Mouse (Mus musculus) cerebellum, postnatal 4 days (tissue): Measurements from ENCODE around the gene Atcay.
"Not testable (repeated sequence)": the region's sequence is repeated elsewhere in the genome, so short reads cannot be mapped to it uniquely, and the experiment has no call there.

Experiments used
- DNase-seq, 2 experiments: peaks; one replicate each; pipeline ENCODE4 v3.0.0; 2022; ENCODE audit warnings: low spot score in 2 of 2, mixed read lengths in 1 of 2

The Atcay gene

GRCm38 (mm10) chr10:81242021-81242420 lies 11.4 kb upstream of the Atcay start:
- DNase-seq = no peak

DNA sequence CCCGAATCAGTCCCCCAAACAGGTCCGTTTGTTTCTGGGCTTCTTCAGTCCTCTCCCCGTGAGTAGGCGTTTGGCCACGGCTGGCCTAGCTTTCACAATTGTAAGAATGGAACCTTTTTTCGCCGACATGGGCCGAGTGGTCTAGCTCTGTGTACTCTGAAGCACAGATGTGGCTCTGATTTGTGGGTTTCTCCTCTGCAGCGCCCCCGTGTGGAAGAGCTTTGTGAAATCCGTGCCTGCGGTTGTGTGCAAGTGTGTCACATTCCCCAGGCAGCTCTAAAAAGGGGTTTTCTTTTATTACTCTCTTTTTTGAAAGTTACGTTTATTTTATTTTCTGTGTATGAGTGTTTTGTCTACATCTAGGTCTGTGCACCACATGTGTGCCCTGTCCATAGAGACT lies 10.2 kb upstream of the Atcay start:
- peak in 1 of 2 experiments; percentile 67 for DNase-seq

- DNase-seq = no peak
Measured at GRCm38 (mm10) chr10:81238618-81239017, 8.0 kb upstream of the Atcay start.

- no peak for DNase-seq
Measured at GRCm38 (mm10) chr10:81236471-81237268, 6.0 kb upstream of the Atcay start.

DNA sequence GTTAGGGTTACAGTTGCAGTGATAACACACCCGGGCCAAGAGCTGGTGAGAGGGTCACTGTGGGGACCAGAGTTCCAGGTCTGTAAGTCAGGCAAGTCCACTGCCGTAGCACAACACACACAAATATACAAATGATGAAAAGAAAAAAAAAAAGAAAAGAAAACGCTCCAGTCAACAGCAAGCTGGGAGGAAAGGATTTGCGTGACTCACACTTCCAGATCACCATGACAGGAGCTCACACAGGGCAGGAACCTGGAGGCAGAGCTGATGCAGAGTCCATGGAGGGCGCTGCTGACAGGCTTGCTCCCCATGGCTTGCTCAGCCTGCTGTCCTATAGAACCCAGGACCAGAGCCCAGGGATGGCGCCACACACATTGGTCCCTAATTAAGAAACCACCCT lies 3.6 kb upstream of the Atcay start:
- DNase-seq = no peak

- no peak for DNase-seq
Measured at GRCm38 (mm10) chr10:81233226-81233585, 2.6 kb upstream of the Atcay start.

DNA sequence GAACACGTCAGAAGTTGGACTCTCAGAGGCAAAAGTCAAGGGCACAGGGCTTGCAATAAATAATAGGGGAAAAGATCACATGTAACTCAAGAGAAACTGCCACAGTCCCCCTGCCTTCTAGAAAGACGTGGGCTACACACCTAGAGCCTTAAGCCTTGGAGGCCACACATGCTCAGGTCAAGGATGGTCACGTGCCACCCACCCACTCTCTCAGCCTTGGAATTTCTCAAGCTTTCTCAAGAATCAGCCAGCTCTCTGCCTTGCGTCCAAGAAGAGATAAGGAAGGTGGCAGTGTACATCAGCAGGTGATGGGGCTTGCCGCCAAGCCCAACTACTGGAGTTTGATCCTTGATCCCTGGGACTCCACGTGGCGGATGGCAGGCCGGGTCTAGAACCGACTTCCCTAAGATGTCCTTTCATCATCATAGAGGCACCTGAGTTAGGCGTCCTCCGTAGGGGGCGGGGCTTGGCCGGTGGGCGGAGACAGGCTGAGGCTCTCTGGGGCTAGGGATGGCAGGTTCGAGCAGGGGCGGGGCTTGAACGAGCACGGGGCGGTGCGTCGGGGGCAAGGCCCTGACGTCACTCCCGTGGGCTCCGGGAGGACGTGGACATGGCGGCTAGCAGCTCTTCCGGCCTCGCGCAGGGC lies 2.1 kb upstream of the Atcay start, which contains the start of gene Zfr2:
Gene Zfr2, plus strand, starts transcription at position 576 of the 646 bp plus-strand sequence.
- peak; percentile 82 to 86 for DNase-seq

DNA sequence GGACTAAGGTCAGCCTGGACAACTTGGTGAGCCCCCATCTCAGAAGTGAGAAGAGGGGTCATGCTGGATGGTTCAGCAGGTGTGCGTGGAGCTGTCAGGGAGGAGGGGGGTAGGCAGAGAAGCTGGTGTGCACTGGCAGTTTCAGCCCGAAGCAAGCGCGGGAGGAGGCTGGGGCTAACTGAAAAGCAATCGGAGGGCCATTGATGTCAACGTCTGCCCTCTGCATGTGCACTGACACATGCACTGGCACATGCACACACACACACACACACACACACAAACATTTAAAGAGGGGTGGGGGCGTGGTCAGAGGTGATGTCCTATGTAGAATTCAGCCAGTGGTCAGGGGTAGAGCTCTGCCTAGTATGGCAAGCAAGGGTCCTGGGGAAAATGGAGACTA lies 803 bp upstream of the Atcay start:
- no peak for DNase-seq

- no peak for DNase-seq
Measured at GRCm38 (mm10) chr10:81229735-81230437, 747 bp downstream of the Atcay start.

- not testable (repeated sequence) for DNase-seq
Measured at GRCm38 (mm10) chr10:81223731-81224130, 6.9 kb downstream of the Atcay start.

DNA sequence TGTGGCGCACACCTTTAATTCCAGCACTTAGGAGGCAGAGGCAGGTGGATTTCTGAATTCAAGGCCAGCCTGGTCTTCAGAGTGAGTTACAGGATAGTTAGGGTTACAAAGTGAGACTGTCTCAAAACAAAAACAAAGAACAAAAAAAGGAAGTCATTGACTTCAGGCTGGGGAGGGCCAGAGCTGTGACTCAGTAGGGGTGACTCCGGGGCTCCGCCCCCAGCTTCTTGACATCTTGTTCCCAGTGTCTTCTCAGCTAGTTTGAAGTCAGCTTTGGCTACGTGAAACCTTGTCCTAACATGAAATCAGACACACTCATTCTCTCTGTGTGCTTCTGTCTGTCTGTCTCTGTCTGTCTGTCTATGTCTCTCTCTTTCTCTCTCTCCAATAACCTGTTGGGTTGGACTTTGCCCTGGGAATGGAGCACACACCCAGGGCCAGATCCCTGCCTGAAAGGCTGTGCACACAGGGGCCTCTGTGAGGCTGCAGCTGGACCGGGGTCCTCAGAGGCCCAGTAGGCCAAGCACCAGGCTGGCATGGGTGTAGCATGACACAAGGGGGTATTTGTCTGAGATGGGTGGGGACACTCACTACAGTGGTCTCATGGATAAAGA lies 9.1 kb downstream of the Atcay start:
- no peak for DNase-seq

GRCm38 (mm10) chr10:81217964-81218363 lies 12.7 kb downstream of the Atcay start:
- DNase-seq = peak; percentile 49 to 68

DNA sequence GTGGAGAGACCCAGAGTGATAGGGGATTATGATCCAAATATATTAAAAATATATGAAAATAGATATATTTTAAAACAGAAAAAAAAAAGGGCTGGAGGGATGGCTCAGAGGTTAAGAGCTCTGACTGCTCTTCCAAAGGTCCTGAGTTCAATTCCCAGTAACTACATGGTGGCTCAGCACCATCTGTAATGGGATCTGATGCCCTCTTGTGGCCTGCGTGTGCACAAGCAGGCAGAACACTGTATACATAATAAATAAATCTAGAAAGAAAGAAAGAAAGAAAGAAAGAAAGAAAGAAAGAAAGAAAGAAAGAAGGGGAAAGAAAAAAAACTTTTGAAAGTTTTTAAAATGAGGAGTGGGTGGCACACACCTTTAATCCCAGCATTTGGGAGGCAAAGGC lies 13.4 kb downstream of the Atcay start:
- DNase-seq = not testable (repeated sequence)

DNA sequence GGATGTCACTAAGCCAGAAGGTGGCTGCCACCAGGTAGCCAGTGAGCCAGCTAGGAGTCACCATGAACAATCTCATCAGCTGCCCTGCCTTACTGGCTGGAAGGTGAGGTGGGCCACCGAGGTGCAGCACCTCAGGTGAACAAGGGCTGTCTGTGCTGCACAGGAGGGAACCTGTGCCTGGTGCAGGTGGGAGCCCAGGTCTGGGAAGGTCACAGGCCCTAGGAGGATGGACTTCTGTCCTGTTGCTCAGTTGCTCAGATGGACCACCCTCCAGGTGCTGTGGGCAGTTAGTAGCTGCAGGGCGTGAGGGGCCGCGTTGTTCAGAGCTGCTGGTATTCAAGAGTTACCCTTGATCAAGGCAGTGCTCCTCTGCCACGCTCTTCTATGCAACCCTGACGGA lies 13.8 kb downstream of the Atcay start:
- no peak for DNase-seq

GRCm38 (mm10) chr10:81216260-81216659 lies 14.4 kb downstream of the Atcay start:
- no peak for DNase-seq

GRCm38 (mm10) chr10:81210154-81210553 lies 20.5 kb downstream of the Atcay start:
- no peak for DNase-seq

- no peak for DNase-seq
Measured at GRCm38 (mm10) chr10:81204137-81204536, 26.5 kb downstream of the Atcay start.

DNA sequence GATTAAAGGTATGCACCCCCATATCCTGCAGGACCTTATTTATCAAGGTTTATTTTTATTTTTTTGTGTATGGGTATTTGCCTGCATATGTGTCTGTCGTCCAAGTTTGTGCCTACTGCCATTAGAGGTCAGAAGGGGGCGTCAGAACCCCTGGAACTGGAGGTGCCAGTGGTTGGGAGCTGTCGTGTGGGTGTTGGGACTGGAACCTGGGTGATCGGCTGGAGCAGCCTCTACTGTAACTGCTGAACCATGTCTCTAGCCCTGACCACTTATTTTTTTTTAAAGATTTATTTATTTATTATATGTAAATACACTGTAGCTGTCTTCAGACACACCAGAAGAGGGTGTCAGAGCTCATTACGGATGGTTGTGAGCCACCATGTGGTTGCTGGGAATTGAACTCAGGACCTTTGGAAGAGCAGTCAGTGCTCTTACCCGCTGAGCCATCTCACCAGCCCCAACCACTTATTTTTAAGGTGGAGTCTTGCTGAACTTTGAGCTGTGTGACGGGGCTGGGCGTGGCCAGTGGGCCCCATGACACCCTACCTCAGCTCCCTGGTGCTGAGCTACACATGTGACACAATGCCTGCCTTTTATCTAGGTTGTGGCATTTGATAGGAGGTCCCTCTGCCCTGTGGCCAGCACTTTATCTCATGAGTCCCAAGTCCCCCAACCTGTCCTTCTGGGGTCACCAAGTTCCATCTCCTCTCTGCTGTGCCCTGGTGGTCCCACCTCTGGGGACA lies 27.5 kb downstream of the Atcay start:
- DNase-seq = no peak

DNA sequence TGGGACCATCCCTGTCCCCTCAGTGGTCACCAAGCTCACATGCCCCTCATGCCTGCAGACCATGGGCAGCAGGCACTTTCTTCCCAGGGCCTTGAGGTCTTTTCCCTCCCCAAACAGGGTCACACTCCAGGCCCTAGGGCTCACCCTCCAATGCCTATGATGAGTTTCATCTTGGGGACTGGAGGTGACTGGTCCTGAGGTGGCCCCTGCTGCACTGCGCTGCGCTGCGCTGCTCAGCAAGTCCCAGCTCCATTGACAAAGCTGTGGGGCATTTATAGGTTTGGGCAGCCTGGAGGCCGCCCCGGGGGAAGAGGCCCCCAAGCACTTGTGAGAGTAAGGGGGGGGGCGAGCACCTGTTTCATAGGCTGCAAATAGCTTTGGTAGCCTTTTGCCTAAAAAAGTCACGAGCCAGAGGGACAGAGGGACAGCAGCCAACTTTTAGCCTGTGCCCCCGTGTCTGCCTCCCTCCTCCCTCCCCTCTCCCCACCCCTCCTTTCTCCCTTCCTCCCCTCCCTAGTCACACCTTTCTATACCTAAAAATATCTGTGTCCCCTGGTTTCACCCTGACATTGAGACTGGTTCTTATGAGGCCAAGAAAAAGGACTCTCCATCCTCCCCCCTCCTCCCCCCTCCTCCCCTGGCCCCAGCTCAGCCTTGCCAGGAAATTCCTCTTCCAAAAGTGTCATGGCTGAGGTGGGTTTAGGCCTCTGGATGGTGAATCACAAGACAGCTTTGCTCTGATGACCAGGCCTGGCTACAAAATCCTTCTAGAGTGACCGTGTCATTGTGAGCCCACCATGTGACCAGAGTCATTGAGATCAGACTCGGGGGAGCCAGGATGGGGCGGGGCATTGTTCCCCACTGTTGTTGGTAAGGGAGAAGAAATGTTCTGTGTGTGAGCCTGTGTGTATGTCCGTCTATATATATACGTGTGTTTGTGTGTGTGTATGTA lies 28.6 kb downstream of the Atcay start, which contains the start of gene Nmrk2:
Gene Nmrk2, minus strand, starts transcription at position 245 of the 952 bp plus-strand sequence.
- no peak for DNase-seq

DNA sequence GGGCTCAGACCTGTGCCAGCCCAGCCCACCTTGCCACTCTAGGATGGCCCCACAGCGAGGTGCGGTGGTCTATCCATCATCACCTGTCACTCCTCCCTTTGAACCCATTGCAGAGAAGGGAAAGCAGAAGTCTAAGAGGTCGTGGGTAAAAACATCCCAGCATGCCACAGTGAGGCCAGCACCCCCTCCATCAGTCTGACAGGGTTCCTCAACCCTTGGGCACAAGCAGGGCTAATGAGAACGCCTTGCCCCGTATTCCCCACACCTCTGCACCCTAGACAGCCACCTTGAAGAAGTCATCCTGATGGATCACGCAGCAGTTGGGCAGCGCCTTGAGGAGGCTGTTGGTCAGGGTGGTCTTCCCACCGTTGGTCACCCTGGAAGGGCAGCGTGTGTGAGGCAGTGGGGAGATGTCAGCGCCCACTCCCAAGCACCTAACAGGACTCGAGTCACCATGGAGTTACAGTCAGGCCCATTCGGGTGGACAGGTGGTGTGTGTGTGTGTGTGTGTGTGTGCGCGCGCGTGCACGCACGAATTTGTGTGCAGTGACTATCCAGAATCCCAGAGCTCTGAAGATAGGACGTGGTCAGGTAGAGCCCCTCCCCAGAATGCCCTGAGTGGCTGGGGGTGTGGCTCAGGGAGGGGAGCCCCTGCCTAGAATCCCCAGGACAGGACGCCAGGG lies 29.9 kb downstream of the Atcay start:
- no peak for DNase-seq
